Mouse (Mus musculus): ENCODE measurements around the gene Ncbp2. TPM values are rescaled to one million over a fixed set of nuclear protein-coding genes. Genes with fewer than 3 reads are reported as not detected.
A peak's percentile ranks its signal among the peaks of the same experiment; 100 is the strongest.

The Ncbp2 gene
- 5.8 and 6.8 TPM in 2 replicates for polyA plus RNA-seq (2012; rRNA removed)

GRCm38 (mm10) chr16:31948345-31948774 lies at the start of gene Ncbp2, which contains the start of gene 0610012G03Rik:
Gene Ncbp2, plus strand, starts transcription at chr16:31948513.
Gene 0610012G03Rik, minus strand, starts transcription at chr16:31948494.
- DNase-seq (ENCODE audit: low read depth, low spot score), result peak; percentile 62
- under 1% methylated on average over 55 of the region's 55 CpGs for WGBS

GRCm38 (mm10) chr16:31898546-31899326 lies 49.6 kb upstream of the Ncbp2 start:
- no peak for DNase-seq (ENCODE audit: low read depth, low spot score)
- WGBS, result 85% methylated on average over 18 of the region's 18 CpGs

GRCm38 (mm10) chr16:31901886-31902285 lies 46.4 kb upstream of the Ncbp2 start:
- WGBS, result 82% methylated on average over 1 of the region's 1 CpGs
- no peak for DNase-seq (ENCODE audit: low read depth, low spot score)

GRCm38 (mm10) chr16:31903239-31903638 lies 45.1 kb upstream of the Ncbp2 start:
- DNase-seq (ENCODE audit: low read depth, low spot score), result no peak
- 86% methylated on average over 8 of the region's 8 CpGs for whole genome bisulfite sequencing

GRCm38 (mm10) chr16:31905331-31905730 lies 43.0 kb upstream of the Ncbp2 start:
- WGBS, result 68% methylated on average over 4 of the region's 4 CpGs

GRCm38 (mm10) chr16:31905891-31906825 lies 42.2 kb upstream of the Ncbp2 start:
- DNase-seq (ENCODE audit: low read depth, low spot score), result no peak
- WGBS, result 17% methylated on average over 19 of the region's 20 CpGs

More at GRCm38 (mm10) chr16:31905331-31905730, 43.0 kb upstream of the Ncbp2 start:
- no peak for DNase-seq (ENCODE audit: low read depth, low spot score)

GRCm38 (mm10) chr16:31906896-31907295 lies 41.4 kb upstream of the Ncbp2 start:
- DNase-seq (ENCODE audit: low read depth, low spot score), result no peak
- 5% methylated on average over 9 of the region's 9 CpGs for WGBS

- 59% methylated on average over 11 of the region's 11 CpGs for WGBS
- no peak for DNase-seq (ENCODE audit: low read depth, low spot score)
These were observed 39.4 kb upstream of the Ncbp2 start for GRCm38 (mm10) chr16:31908959-31909358.

GRCm38 (mm10) chr16:31910281-31910847 lies 37.9 kb upstream of the Ncbp2 start:
- WGBS, result 43% methylated on average over 10 of the region's 10 CpGs
- DNase-seq (ENCODE audit: low read depth, low spot score), result no peak

- no peak for DNase-seq (ENCODE audit: low read depth, low spot score)
- WGBS, result 32% methylated on average over 11 of the region's 11 CpGs
These were observed 30.5 kb upstream of the Ncbp2 start for GRCm38 (mm10) chr16:31917776-31918175.

- peak; percentile 51 for DNase-seq (ENCODE audit: low read depth, low spot score)
- 4% methylated on average over 14 of the region's 14 CpGs for WGBS
These were observed 30.0 kb upstream of the Ncbp2 start for GRCm38 (mm10) chr16:31918248-31918724.

- 36% methylated on average over 6 of the region's 6 CpGs for WGBS
These were observed 23.9 kb upstream of the Ncbp2 start for GRCm38 (mm10) chr16:31924368-31924767.

GRCm38 (mm10) chr16:31926091-31926490 lies 22.2 kb upstream of the Ncbp2 start:
- 68% methylated on average over 6 of the region's 6 CpGs for WGBS
- DNase-seq (ENCODE audit: low read depth, low spot score), result no peak

More at GRCm38 (mm10) chr16:31924368-31924767, 23.9 kb upstream of the Ncbp2 start:
- DNase-seq (ENCODE audit: low read depth, low spot score), result no peak

- 66% methylated on average over 13 of the region's 13 CpGs for WGBS
- DNase-seq (ENCODE audit: low read depth, low spot score), result no peak
These were observed 21.6 kb upstream of the Ncbp2 start for GRCm38 (mm10) chr16:31926547-31927182.

- DNase-seq (ENCODE audit: low read depth, low spot score), result no peak
- WGBS, result 92% methylated on average over 5 of the region's 5 CpGs
These were observed 20.9 kb upstream of the Ncbp2 start for GRCm38 (mm10) chr16:31927412-31927811.

- WGBS, result 49% methylated on average over 17 of the region's 17 CpGs
- no peak for DNase-seq (ENCODE audit: low read depth, low spot score)
These were observed 17.0 kb upstream of the Ncbp2 start for GRCm38 (mm10) chr16:31931330-31931729.

GRCm38 (mm10) chr16:31932255-31932654 lies 16.1 kb upstream of the Ncbp2 start:
- WGBS, result 66% methylated on average over 5 of the region's 5 CpGs
- no peak for DNase-seq (ENCODE audit: low read depth, low spot score)

- WGBS, result under 1% methylated on average over 50 of the region's 50 CpGs
- DNase-seq (ENCODE audit: low read depth, low spot score), result no peak
These were observed 15.2 kb upstream of the Ncbp2 start for GRCm38 (mm10) chr16:31932840-31933697.

Data from large intestine, adult 2 months (tissue).